Mouse (Mus musculus): Measurements from ENCODE around the gene Cuedc2. TPM values are rescaled to one million over a fixed set of nuclear protein-coding genes. Genes with fewer than 3 reads are reported as not detected.

Cuedc2 gene
- 100 to 1,000 TPM in 1 of 2 experiments, 10 to 100 TPM in 1; 92.6 to 101 TPM for total RNA-seq (2023)

DNA sequence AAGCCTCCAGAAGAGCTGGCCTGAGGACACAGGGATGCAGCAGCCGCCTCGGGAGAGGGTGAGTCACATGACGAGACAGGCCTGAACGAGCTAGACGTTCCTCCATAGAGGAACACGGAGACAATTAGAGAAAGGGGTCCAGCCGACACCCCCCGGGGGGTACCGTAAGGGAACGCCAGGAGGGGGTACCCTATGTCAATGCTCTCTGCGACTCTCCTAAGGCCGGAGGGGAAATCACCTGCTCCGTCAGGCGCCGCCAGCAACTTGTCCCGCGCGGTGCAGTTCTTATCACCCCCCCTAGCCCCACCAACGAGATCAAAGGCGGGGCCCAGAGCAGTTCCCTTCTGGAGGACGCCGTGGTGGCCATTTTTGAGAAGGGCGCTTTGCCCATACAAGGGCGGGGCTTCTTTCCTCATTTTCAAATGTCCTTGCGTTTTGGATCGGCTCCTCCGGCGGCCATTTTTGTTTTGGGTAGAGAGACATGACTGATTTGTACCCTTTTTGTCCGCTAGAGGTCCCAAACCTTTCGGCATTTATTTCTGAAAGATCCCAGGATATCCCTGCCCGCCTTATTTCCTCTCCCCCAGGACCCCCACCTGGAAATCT, at the start of gene Cuedc2:
Gene Cuedc2, minus strand, starts transcription at position 372 of the 606 bp plus-strand sequence.

GRCm38 (mm10) chr19:46350168-46350932, 11.8 kb upstream of the Cuedc2 start, which contains the start of gene 2310034G01Rik:
2310034G01Rik (minus strand) TSS chr19:46350302.

DNA sequence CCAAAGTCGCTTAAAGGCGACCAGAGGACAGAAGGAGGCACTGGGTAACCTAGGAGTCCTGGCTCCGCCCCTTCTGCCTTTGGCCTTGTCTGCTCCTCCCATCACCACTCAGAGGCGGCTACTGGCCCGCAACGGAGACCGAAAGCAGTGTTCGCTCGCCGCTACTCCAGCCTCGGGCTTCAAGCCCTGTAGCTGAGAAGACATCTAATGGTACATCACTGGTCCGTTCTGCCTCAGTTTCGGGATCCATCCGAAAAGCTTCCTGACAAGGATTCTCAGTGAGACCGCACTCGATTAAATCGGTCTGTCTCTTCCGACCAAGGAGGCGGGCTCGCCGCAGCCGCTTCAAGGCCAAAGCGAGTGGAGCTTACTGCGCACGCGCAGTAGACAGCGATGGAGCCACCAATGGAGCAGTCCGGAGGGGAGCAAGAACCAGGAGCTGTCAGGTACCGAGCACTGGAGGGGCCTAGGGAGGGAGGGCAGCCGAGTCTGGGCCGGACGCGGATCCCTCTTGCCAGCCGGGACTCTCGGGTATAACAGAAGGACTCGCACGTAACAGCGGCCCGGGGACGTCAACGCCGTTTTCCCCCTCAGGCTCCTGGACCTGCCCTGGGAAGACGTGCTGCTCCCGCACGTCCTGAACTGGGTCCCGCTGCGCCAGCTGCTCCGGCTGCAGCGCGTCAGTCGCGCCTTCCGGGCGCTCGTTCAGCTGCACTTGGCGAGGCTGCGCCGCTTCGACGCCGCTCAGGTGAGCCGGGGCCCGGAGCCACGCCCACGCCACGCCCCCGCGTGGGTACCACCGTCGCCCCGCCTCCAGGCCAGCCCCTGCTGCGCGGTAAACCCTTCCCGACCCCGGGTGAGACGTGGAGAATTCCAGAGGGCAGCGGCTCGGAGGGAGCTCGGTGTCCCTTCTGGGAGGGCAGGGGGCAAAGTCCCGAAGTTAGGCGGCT, 10.1 kb downstream of the Cuedc2 start, which contains the start of gene Fbxl15:
Gene Fbxl15, plus strand, starts transcription at position 104 of the 950 bp plus-strand sequence.

DNA sequence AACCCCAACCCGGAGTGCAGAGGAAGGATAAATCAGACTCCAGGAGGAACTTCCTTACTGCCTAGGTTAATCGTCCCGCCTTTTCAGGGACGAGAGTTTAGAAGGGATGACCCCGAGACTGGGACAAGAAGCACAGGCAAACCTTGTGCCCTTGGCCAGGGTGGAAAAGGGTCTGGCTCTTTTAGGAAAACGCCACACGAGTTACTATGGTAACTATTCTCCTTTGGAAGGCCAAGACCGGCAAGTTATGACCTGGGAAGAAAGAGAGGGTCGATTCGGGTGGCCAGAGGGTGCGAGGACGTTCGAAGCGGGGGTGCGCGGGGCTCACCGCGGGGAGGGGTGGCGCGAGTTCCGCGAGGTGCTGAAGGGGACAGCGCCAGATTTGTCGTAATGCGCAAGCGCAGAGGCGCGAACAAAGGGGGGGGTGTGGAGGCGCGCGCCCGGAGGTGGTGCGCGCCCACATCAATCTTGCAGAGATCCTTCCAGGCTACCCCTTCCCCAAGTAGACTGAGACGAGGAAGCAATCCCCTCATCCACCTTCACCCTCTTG, 11.7 kb downstream of the Cuedc2 start, which contains the start of gene Psd:
Gene Psd, minus strand, starts transcription at position 401 of the 550 bp plus-strand sequence.

GRCm38 (mm10) chr19:46304216-46304841, 34.2 kb downstream of the Cuedc2 start, which contains the start of gene Nfkb2:
Nfkb2 (plus strand) TSS chr19:46304320.

Other genes with a start within 250 kb of the Cuedc2 start
- under 1 TPM; 0.22 to 0.66 TPM for gene Elovl3, start 206.8 kb downstream of the Cuedc2 start, total RNA-seq (2023)
- not detected for gene Pitx3, start 190.4 kb downstream of the Cuedc2 start, total RNA-seq (2023)
- gene Gbf1, start 186.2 kb downstream of the Cuedc2 start, total RNA-seq (2023), result 10 to 100 TPM; 56.1 to 60.1 TPM
- gene Nfkb2, start 34.4 kb downstream of the Cuedc2 start, total RNA-seq (2023), result 10 to 100 TPM; 41.7 to 43.7 TPM
- under 1 TPM in 1 of 2 experiments, not detected in 1; 0.53 TPM for gene Psd, start 11.5 kb downstream of the Cuedc2 start, total RNA-seq (2023)
- gene Fbxl15, start 10.5 kb downstream of the Cuedc2 start, total RNA-seq (2023), result 1 to 10 TPM; 3.0 TPM
- 10 to 100 TPM; 29.0 to 32.7 TPM for gene Mfsd13a, start 2.4 kb upstream of the Cuedc2 start, total RNA-seq (2023)
- not detected for gene 2310034G01Rik, start 11.6 kb upstream of the Cuedc2 start, total RNA-seq (2023)
- 10 to 100 TPM; 83.9 to 91.4 TPM for gene Actr1a, start 57.0 kb upstream of the Cuedc2 start, total RNA-seq (2023)
- gene Sufu, start 58.2 kb upstream of the Cuedc2 start, total RNA-seq (2023), result 10 to 100 TPM in 1 of 2 experiments, 1 to 10 TPM in 1; 9.0 to 11.5 TPM
- gene Trim8, start 163.0 kb upstream of the Cuedc2 start, total RNA-seq (2023), result 10 to 100 TPM; 40.9 to 47.7 TPM
- gene Arl3, start 234.5 kb upstream of the Cuedc2 start, total RNA-seq (2023), result 10 to 100 TPM in 1 of 2 experiments, 1 to 10 TPM in 1; 9.2 to 12.5 TPM
- gene Sfxn2, start 234.7 kb upstream of the Cuedc2 start, total RNA-seq (2023), result 10 to 100 TPM in 1 of 2 experiments, 1 to 10 TPM in 1; 8.3 to 12.6 TPM